Mouse (Mus musculus) kidney, postnatal 25 days (tissue): ENCODE measurements around the gene Syne4.

ENCODE experiments used
- DNase-seq, 2 experiments: peaks; one replicate each; pipeline ENCODE4 v3.0.0; 2021; ENCODE audit warnings: mixed read lengths in 2 of 2

Gene Syne4

DNA sequence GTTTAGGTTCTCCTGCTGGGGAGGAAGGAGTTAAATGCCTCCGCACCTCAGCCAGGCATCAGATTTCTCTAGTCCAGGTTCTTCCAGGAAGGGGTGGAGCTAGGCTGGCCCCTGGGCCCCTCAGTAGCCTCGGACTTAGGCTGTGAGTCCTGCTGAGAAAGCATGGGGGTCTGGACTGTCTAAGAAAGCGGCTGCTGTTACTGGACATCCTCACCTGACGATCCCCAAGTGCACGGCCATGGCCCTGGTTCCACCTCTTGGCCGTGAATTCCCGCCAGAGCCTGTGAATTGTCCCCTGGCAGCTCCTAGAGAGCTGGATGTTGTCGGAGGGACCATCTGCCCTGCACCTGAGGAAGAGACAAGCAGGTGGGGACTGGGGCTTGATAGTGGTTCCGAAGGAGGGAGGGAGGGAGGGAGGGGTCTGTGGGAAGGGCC, at the start of gene Syne4:
Gene Syne4, plus strand, starts transcription at position 87 of the 435 bp plus-strand sequence.
- DNase-seq = peak; percentile 52 to 72

DNA sequence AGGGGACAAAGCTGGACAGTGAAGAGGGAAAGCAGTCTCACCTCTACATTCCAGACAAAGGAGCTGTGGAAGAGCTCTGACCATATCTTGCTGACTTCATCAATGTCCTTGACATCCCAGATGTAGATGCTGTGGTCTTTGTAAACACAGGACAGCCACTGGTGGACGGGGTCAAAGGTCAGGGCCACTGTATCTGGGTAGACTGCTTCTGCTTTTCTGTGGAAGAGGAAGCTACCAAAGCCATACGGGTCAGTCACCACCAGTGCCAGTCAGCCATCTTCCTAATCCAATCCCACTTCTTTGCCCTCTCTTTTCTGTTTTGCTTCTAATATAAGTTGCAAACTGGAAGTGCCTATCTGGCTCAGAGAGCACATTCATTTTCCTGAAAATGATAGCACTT, 49.6 kb upstream of the Syne4 start:
- no peak for DNase-seq

DNA sequence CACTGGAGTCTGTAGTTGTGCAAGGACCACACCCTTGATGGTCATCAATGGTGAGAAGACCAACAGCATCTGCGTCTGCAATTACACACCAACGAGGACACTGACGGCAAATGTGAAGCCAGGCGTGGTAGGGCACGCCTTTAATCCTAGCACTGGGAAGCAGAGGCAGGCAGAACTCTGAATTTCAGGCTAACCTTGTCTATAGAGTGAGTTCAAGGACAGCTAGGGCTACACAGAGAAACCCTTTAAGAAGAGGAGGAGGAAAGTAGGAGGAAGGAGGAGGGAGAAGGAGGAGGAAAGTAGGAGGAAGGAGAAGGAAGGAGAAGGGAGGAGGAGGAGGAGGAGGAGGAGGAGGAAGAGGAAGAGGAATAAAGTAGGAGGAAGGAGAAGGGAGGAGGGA, 49.1 kb upstream of the Syne4 start:
- no peak for DNase-seq

DNA sequence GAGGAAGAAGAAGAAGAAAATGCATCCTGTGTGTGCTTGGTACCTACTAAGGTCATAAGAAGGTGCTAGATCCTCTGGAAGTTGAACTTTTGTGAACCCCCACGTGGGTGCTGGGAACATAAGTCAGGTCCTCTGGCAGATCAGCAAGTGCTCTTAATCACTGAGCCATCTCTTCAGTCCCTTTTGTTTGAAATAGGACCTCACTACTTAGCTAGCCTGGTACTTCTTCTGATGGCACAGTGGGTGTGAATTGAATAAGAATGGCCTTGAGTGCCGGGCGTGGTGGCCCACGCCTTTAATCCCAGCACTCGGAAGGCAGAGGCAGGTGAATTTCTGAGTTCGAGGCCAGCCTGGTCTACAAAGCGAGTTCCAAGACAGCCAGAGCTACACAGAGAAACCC, 48.7 kb upstream of the Syne4 start:
- no peak for DNase-seq

DNA sequence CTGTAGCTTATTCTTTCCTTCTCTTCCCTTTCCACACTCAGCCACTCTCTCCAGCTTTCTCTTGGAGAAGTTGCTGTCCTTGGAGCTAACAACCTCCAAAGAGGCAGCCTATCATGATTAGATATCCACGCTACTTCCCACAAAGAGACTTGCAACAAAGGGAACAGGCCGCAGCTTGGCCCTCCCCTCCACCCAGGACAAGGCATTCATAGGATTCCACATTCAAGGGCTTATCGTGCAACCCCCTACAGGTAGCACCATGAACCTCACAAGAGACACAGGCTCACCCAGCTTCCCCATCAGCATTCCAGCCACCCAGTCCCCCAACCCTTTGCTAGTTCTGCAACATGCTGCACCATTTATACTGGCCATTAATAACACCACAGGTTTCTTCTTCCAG, 47.8 kb upstream of the Syne4 start:
- no peak for DNase-seq

DNA sequence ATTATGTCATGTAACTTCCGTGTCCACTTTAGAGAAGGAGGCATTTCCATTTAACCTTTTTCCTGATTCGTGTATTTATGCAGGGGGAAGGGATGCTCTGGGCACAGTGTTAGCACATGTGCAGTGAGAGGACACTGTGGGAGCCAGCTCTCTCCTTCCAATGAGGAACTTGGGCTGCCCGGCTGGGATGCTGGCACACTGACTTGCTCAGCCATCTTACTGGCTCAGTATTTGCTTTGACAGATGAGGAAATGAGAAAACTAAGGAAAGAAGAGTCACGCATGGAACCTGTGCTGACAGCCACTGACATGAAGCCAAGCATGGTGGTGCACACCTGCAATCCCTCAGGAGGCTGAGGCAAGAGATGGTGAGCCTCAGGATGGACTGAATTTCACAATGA, 45.0 kb upstream of the Syne4 start:
- no peak for DNase-seq

DNA sequence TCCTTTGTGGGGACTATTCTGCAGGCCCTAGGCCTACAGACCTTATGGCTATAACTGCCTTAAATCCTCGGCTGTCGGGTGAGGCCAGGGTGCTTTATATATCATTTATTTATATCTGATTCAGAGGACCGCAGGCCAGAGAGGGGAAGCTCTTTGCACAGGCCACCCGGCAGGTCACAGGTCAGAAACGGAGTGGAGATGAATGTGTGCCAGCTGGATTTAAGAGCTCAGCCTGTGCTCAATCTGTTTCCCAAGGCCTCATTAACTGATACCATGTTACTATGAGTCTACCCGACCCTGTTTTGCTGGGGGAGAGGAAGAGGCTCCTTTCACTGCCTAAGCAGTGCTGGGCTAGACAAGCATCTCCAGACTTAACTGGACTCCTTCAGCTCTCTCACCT, 40.2 kb upstream of the Syne4 start:
- DNase-seq = no peak

DNA sequence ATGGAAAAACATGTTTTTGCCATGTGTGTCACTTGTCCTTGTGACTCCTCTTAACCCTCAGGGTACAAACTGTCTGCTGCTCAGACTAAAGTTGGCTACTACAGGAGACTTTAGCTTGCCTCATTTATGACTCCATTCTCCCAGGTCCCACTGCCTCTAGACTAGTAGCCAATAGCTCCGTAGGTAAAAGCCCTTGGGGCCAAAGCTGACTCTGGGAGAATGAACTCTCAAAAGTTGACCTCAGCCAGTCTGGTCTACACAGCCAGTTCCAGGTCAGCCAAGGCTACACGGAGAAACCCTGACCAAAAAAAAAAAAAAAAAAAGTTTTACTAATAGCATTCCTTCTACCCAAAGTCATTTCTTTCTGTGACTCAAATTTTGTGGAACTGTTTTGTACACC, 35.7 kb upstream of the Syne4 start:
- DNase-seq = no peak

DNA sequence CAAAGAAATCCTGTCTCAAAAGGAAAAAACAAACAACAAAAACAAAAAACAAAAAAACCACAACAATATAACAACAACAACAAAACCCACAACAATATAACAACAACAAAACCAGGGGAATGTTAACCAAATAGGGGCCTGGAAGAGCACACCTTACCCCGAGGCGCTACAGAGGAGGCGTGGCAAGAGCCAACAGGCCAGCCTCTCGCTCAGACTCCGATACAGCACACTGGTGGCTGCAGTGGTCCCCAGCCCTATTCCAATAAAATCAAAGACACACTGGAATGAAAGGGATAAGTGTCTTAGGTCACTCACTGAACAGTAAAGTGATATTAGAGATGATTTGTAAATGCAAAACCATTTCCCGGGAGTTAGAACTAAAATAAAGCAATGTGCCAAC, 35.1 kb upstream of the Syne4 start:
- no peak for DNase-seq

DNA sequence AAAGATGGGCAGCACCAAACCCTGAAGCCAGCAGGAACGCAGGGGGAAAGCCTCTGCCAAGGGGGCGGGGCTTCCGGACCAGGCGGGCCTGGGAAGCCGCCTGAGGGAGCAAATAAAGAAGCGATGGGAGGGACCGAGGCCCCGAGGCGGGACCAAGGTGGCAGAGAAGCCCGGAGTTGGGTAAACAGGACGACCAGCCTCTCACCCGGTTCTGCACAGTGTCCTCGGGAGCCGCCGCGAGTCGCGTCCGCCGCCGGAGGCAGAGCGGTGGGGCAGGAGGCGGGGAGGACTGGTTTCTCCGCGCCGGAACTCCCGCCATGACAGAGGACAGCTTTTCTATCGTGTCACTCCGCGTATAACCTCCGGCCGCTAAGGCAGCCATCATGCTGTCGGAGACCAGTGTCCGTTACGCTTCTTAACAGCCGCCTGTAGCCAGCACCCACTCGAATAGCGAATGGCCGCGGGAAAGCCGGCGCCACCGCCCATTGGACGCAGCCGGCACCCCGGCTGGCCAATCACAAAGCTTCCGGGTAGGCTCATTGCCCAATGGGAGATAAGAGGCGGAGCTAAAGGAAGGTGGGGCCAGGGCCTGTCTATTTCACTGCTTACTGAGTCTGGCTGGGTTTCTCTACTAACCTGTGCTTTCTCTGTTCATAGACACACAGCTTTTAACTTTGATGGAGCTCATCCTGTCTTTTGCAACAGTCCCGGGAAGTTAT, 34.5 kb upstream of the Syne4 start, which contains the start of the genes Thap8 and Wdr62:
Gene Thap8, plus strand, starts transcription at position 144 of the 719 bp plus-strand sequence.
Gene Wdr62, minus strand, starts transcription at position 469 of the 719 bp plus-strand sequence.
- DNase-seq = peak; percentile 93 to 96

DNA sequence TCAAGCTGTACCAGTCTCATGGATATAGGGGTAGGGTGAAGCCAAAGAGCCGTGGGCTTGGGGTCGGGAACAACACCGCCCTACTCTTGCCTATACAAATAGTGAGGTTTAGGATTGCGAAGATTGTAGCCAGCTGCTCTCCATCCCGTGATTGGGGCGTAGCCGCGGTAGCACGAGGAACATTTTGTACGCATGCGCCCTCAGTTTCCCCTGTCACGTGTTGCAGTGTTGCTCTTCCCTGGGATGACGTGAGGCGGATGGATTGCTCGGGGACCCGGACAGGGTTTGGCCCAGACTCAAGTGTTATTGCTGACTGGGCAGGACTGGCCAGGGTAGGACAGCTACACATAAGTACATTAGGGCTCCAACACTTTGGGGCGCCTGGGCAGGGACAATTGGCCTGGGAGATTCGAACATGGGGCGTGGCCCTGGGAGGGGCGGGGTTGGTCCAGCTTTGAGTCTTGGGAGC, 33.9 kb upstream of the Syne4 start:
- peak; percentile 86 to 93 for DNase-seq

DNA sequence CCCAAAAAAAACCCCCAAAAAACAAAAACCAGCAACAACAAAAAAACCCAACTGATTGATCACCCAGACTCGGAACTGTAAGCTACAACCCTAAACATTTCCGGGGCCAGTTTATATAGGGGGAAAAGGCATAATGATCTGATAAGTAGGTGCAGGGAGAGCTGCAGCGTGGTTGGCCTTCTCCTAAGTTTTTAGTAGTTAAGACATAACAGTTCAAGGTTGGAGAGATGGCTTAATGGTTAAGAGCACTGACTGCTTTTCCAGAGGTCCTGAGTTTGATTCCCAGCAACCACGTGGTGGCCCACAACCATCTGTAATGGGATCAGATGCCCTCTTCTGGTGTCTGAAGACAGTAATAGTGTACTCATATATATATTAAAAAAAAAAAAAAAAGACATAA, 33.1 kb upstream of the Syne4 start:
- DNase-seq = no peak

DNA sequence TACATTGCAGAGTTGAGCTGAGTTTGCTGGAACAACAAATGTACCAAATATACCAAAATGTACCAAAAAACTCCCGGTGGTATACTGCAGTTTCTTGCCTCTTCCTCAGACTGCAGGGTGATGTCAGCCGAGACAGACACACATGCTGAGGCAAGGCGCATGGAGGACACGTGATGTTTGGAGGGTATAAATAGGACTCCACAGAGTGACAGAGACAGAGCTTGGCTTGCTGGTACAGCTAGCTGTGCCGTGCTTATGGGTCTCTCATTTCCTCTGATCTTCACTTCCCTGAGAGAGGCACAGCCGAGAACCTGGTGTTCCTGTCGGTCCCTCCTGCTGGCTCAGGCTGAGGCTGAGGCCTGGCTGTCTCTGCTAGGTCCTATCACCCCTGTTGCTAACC, 31.9 kb upstream of the Syne4 start:
- no peak for DNase-seq

DNA sequence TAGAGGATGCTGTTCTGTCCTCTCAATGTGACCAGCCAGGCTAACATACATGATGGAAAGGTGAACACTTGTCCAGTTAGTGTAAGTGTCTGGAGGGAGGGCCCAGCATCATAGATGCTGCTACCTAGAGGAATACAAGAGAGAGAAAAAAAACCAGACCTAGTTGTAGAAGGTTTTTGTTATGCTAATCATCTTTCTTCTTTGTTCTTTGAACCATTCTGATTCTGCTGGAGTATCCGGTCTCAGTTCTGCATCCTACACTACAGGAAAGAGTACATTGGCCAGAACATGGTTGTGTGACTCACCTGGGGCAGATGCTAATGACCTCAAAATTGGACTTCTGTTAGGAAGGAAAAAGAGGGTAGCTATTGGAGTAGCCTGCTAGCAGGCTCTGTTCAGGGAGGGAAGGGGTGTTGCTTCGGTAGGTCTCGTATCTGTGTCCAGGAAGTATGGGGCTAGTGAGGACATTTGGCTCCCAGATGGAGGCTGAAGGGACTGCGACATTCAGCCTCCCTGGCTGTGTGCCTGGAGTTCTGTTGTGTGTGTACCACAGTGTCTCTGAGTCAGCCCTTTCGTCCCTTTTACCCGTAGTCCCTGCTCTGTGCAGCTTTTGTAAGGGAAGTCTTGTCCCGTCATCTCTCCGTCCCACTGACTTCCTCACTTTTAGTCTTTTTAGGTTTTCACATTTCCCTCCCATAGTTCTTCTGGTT, 27.8 kb upstream of the Syne4 start:
- peak; percentile 56 to 70 for DNase-seq

DNA sequence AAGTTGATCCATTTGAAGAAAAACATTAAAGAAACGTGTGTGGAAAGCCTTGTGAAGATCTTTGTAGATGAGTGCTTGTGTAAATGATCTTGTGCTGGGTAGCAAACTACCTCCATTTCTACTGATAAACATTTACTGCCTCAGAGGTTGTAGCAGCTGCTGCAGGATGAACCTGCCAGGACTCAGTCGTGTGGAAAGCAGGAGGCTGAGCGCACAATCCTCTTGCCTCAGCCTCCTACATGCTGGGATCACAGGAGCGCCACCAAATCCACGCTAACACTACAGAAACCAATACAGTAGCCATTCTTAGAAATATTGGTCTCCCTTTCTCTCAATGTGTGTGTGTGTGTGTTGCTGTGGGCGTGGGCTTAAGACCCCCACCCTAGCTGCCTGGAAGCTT, 26.6 kb upstream of the Syne4 start:
- DNase-seq = no peak

DNA sequence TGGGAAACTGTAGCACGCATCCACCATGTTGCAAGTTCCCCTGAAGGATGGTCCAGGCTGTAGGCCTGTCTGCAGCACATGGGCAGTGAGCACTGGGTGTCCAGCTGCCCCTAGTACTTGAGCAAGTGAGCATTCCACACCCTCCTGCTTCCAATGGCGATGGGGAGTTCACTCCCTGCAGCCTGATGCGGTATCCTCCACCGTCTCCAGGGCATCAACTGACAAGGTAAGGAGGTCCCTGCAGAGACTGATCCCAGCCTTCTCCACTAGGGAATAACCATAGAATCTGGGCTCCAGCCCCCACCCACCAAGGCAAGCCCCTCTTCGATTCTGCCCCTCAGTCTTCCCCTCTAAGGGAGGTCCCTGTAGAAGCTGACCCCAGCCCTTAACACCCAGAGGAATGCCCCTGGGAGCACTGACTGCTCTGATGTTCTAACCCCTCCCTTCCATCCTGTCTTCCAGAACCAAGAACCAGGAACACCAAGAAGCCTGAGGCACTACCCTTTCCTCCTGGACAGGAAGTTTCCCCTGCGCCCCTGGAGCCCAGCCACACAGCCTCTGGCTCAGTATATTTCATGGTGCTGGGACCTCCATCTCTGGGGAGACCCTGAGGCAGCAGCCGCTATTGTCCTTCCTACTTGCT, 25.4 kb upstream of the Syne4 start:
- DNase-seq = no peak

DNA sequence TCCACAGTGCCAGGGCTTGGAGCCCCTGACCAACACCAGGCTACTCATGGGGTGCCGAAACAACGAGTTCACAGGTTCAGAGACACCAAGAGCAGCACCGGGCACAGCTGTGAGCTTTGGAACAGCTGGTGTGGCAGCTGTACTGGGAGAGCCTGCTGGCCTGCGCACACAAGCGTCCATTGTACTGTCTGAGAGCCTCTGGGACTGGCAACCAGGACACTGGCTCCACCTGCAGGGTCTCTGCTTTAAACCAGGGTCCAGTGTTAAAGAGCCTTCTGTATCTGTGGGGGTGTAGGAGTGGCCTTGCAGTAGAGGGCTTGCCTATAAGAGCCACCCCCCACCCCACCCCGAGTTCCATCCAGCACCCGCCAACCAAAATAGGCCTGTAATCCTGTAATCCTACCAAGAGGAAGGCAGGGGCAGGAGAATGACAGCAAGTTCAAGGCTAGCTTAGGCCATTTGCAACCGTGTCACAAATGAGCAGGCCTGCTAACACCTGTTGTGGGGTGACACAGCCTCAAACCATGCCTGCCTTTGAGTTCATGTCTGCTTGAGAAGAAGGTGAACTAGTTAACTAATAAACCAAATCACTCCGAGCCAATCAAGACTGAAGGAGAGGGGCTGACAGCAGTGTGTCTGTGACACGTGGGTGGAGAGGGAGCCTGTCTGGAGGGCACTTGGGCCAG, 24.8 kb upstream of the Syne4 start:
- no peak for DNase-seq

DNA sequence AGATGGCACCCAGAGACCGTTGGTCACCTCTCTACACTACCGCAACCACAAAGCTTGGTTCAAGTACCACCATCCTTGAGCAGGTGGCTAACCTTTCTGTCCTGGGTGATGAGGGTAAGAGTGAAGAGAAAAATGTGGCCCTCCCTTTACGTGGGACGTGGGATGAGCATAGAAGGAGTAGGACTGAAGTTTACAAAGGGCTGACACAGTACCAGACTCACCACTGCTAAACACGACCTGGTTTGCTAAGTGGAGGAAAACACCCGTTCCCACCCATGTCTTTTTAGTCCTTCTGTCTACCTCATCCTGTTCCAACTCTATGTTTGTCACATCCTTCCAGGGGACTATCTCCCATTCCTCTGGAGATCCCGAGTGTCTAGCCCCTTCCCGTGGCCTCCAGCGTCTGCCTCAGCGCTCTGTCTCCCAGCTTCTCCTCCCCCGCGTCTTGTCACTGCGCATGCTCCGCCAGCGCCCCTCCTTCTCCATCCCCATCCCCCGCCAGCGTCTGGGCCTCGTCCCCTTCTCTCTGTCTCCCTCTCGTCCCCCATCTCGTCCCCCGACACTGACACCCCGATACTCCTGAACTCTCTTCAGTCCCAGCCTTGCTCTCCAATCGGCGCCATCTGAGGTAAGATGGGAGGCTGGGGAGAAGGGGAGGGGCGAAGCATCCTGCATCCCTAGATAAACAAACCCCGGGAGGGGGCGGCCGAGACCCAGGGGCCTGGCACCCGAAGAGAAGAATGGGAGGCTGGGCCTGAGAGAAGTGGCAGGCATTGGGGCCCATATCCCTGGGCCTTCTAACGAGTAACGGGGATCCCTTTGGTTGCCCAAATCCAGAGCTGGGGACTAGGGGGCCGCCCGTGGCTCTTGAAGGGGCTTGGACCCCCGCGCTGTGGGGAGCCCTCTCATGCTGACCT, 23.1 kb upstream of the Syne4 start, which contains the start of gene Clip3:
Gene Clip3, plus strand, starts transcription at position 514 of the 917 bp plus-strand sequence.
- peak; percentile 55 to 62 for DNase-seq

DNA sequence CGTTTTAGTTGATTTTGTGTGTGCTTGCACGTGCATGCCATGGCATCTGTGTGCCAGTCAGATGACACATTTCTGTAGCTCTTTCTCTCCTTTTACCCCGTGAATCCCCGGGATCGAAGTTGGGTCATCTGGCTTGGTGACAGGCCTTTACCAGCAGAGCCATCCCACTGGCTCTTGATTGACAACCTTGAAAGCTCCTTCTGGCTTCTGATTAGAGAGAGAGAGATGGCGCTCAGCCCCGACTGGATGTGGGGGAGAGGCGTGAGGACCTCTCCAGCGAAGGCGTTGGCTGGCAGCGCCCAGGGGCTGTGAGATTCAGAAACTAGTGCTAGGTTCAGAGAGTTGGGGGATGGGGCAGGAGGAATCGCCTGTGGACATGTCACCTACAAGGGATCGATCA, 20.8 kb upstream of the Syne4 start:
- DNase-seq = no peak

DNA sequence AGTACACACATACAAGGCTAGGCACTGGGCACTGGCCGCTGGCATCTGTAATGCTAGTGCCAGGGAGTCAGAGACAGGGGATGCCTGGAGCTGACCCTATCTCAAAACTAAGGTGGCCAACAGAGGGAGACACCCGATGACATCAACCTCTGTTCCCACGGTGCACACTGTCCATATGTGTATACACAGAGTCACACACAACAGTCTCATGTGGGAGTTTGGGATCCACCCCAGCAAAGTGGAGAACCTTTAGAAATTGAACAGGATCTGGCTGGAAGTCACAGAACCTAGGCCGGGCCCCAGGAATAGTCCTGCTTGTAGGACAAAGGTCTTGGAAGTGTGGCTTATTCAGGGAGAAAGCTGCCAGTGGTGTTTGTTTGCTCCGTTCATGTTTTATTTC, 20.3 kb upstream of the Syne4 start:
- DNase-seq = no peak

DNA sequence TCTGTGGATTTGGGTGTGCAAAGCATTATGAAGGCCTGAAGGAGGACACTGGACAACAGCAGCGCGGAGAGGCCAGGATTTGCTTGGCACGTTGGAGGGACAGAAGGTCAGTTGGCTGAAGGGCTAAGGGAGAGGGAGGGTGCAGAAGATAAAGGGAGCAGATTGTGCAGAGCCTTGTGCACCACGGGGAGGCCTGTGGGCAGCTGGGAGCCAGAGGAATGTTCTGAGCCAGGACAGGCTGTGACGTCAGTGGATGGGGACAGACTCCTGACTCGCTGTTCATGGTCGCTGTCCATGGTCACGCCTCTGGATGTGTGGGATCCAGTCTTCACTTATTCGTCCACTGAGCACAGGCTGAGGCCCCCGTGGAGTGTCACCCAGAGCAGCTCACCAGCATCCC, 19.5 kb upstream of the Syne4 start:
- DNase-seq = peak in 1 of 2 experiments; percentile 64

DNA sequence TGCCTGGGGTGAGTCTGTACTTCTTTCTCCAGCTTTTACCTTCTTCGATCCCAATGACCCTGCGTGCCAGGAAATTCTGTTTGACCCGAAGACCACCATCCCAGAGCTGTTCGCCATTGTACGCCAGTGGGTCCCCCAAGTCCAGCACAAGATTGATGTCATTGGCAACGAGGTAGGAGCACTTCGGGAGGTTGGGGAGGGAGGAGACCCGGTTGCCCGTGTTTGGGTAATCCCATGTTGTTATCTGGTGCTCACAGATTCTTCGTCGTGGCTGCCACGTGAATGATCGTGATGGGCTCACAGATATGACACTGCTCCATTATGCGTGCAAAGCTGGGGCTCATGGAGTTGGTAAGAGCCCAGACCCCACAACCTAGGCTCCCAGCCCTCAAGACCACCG, 17.8 kb upstream of the Syne4 start:
- DNase-seq = no peak
